Mouse (Mus musculus): ENCODE results near the gene Cyp4a30b.
"Not testable (repeated sequence)": the region's sequence is repeated elsewhere in the genome, so short reads cannot be mapped to it uniquely, and the experiment has no call there.

Gene Cyp4a30b

DNA sequence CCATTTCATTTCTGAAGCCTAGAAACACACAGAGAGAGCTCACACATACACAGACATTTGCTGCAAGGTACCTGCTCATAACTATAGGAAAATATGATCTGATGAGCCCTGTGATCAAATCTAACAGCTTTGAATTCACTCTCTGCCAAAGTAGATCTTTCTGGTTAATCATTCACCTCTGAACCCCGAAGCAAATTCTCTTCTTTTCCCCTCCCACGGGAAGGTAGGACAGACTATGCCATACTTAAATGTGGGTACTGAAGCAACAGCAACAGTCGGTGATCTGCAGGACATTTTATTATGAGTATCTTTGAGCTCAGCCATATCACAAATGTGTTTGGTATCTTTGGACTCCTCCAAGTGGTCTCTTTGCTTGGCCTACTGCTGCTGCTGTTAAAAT, at the start of gene Cyp4a30b:
Cyp4a30b (plus strand) TSS at position 301 of the 400 bp plus-strand sequence.
- DNase-seq (ENCODE audit: low spot score in 2 of 2), result no peak

DNA sequence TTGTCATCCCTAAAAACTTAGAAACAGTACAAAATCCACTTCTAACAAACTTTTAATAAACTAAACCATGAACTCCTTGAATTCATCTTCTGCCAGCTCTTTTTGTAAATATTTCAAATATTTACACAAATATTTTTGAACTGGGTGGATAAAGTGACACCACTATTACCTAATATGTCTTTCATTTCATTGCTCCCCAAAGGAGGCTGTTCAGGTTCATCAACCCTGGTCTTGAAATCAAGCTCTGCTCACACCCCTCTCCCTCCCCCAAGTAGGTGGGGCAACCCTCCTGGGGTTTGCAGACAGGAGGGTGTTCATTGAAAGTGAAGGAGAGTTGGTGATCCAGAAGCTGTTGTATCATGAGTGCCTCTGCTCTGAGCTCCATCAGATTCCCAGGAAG, 41.1 kb upstream of the Cyp4a30b start, which contains the start of gene Cyp4a12b:
Cyp4a12b (plus strand) TSS at position 301 of the 400 bp plus-strand sequence.
- not testable (repeated sequence) for DNase-seq (ENCODE audit: low spot score in 2 of 2)

DNA sequence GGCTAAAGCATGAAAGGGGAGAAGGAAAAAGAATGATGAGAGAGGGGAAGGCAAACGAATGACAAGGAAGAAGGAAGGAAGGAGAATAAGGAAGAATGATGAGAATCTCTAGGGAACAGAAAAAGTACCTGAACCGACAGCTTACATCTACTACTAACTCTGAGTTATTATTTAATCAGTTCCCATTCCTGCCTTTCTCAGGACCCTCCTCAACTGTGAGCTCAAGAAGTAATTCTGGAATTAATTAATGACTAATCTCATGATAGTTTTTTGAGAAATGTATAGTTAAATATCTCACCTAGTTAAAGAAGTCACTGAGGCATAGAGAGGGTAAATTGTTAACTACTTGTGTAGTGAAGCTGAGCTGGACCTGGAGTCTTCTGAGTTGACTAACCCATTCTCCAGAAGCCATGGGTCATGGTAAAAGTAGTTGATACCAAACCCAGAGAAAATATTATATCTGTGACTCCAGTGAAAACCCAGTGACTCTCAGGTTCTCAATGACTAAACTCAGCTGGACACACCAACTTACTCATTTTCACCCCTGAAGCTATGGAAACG, 1.7 kb upstream of the Cyp4a30b start:
- no peak for DNase-seq (ENCODE audit: low spot score in 2 of 2)

DNA sequence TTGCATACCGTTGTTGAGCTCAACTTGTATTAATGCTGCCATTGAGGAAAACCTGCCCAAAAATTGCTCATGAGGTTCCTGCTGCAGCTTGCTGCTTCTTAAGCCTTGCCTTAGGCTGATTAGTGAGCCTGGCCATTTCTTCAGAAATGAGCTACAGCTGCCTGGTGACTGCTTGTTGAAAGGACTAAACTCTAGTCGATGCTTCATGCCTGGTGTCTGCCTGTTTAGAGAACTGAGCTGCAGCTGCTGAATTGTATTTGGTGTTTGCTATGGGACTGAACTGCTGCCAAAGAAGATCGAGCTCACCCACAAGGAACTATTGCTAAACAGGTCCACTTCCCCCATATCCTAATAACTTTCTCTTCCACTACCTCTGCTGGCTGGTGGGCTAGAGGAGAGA, 21.2 kb downstream of the Cyp4a30b start:
- DNase-seq (ENCODE audit: low spot score in 2 of 2), result not testable (repeated sequence)

DNA sequence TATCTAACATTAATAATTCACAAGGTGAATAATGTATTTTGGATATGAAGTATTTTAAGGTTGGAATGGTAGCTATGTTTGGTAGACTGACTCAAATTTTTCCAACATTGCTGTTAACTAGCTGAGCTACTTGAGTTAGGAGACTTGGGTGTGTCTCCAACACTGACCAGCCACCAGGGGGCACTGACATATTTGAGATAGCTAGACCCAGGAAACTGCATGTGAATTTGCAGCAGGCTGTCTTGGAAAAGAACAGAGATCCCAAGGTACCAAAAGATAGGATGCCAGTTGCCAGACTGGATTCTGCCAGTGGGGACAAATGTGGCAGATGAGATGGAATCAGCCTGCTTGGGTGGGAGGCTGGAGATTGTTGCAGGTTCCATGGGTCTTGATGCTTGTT, 23.6 kb downstream of the Cyp4a30b start:
- not testable (repeated sequence) for DNase-seq (ENCODE audit: low spot score in 2 of 2)

DNA sequence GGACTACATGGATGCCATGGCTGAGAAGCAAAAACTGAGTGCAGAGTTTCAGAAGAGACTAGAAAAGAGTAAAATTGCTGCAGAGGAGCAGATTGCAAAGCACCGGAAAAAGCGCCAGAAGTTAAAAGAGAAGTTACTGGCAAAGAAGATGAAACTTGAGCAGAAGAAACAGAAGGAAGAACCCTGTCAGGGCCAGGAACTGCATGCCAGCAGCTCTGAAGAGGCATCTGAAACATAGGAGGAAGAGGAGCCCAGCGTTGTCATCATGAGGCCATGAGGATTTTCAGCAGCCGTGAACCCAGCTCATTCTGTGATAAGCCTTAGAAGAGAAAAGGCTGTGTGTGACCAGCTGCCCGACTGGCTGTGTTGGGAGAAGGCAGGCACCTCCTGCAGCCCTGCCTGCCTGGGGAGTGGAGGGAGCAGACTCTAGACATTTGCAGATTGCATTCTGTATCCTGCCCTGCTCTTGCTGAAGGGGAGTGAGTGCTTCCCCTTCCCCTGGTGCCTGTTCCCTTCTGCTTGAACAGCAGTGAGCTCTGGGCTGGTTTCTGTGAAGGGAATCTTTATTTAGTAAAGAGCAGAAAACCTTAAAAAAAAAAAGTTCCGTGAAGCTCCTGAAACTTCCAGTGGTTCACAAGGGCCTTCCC, 28.7 kb downstream of the Cyp4a30b start:
- DNase-seq (ENCODE audit: low spot score in 2 of 2), result no peak

DNA sequence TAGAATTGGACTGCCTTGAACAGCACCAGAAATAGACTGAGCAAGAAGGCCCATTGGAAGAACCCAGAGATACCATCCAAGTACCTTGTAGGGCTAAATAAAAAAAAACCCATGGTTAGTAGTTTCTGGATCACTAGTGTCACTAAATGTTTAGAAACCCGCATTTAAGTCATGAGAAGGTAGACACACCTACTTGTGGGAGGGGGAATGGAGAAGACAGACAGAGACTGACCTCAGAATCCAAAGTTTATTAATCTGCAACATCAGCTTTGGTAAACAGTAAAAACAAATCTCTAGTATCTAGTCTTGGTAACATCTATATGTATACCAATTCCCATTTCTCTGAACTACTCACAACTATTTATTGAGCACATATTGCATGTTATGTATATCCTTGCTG, 43.6 kb downstream of the Cyp4a30b start, which contains the start of gene Cyp4a14:
Cyp4a14 (minus strand) TSS at position 142 of the 400 bp plus-strand sequence.
- no peak for DNase-seq (ENCODE audit: low spot score in 2 of 2)

DNA sequence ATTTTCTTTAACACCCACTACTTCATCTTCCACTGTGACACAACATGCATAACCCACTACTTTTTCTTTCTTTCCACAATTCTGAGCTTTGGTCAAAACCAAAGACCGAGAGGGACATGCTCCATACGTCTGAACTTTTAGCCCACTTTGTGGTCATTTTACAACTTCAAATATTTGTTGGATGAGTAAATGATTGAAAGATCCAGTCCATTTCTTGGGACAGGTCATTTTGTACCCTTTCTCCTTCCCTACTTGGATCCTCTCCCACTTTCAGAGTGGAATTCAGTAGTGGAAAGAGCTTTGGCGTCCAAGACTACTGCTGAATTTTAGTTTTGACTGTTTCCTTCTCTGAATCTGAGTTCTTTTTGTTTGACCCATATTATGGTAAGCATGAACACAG, 45.1 kb downstream of the Cyp4a30b start:
- DNase-seq (ENCODE audit: low spot score in 2 of 2), result no peak

DNA sequence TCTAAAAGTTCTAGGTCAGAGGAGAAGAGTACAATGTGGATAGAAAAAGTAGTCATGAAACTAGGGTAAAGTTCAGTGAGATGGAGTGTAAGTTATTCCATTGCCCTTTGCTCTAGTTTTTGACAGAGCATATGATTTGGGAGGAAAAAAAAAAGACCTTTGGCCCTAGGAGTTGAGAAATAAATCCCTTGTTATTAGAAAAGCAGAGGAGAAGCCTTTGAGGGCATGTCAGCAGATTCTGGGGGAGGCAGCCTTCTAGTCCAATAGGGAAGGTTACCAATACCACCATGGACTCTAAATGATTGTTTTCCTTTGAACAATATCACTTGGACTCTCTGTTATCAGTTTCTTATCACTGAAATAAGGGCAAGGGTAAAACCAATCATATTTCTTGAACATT, 61.6 kb downstream of the Cyp4a30b start:
- not testable (repeated sequence) for DNase-seq (ENCODE audit: low spot score in 2 of 2)

DNA sequence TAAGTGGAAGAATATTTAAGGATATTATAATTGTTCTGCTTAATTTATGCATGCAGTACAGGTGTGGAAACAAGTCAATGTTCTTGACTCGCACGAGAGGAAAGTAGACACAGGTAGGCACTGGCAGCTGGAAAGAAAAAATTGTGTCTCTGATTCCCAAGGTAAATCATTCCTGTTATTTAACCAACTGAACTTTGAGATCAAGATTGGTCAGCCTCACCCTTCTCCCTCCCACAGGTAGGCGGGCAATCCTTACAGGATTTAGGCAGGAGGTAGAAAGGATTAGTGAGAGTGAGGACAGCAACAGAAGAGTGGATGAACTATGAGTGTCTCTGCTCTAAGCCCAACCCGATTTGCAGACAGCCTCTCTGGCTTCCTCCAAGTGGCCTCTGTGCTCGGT, 65.6 kb downstream of the Cyp4a30b start, which contains the start of gene Cyp4a10:
Cyp4a10 (plus strand) TSS at position 265 of the 400 bp plus-strand sequence.
- DNase-seq (ENCODE audit: low spot score in 2 of 2), result not testable (repeated sequence)

DNA sequence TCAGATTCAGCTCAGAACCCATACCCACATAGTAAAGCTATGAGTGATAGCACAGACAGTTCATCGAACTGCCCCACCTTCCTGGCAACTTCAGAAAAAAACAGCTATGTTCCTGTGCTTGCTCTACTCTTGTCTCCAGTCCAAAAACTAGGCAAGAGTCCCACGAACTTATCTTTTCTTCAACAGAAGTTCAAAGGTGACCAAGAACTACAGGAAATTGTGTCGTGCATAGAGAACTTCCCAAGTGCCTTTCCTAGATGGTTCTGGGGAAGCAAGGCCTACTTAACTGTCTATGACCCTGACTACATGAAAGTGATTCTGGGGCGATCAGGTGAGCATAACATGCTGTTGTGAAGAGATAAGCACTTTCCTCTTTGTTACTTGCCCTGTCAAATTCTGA, 67.0 kb downstream of the Cyp4a30b start:
- DNase-seq (ENCODE audit: low spot score in 2 of 2), result no peak

Measured in frontal cortex, postnatal 14 days (tissue).